Mouse (Mus musculus) splenic B cell, adult 2 months (primary cell): ENCODE measurements around the gene Exoc3l2.

Experiments used
- DNase-seq: peaks from one replicate; pipeline ENCODE4 v3.0.0-alpha.2; 2011; ENCODE audit warnings: low read depth, low spot score
- H3K27me3 ChIP-seq: 2 replicates; pipeline ENCODE4 v1.6.1; 2012; ENCODE audit warnings: mild to moderate bottlenecking, low read length, moderate library complexity, mixed read lengths; ENCODE audit not compliant: control insufficient read depth, poor library complexity, insufficient read depth, severe bottlenecking
- H3K36me3 ChIP-seq: 2 replicates; pipeline ENCODE4 v1.6.1; 2012; ENCODE audit warnings: mild to moderate bottlenecking, low read length, moderate library complexity, mixed read lengths; ENCODE audit not compliant: control insufficient read depth, poor library complexity, insufficient read depth, severe bottlenecking

The Exoc3l2 gene

GRCm38 (mm10) chr7:19462443-19462842, 688 bp upstream of the Exoc3l2 start:
- no peak for DNase-seq
- Histone ChIP-seq H3K27me3 (no peaks in the 10 kb centered on the region), H3K36me3 (no peaks in the 10 kb centered on the region)

GRCm38 (mm10) chr7:19464367-19465307, 1.5 kb downstream of the Exoc3l2 start:
- H3K27me3 ChIP-seq = no peaks in the 10 kb centered on the region
- H3K36me3 ChIP-seq = no peaks in the 10 kb centered on the region
- DNase-seq = no peak

- Histone ChIP-seq H3K36me3 (no peaks in the 10 kb centered on the region), H3K27me3 (no peaks in the 10 kb centered on the region)
- no peak for DNase-seq
Measured at GRCm38 (mm10) chr7:19466602-19467145, 3.5 kb downstream of the Exoc3l2 start.

- Histone ChIP-seq H3K36me3 (no peaks in the 10 kb centered on the region), H3K27me3 (no peaks in the 10 kb centered on the region)
- peak; percentile 26 for DNase-seq
Measured at GRCm38 (mm10) chr7:19467638-19468037, 4.5 kb downstream of the Exoc3l2 start.

GRCm38 (mm10) chr7:19468279-19468678, 5.1 kb downstream of the Exoc3l2 start:
- DNase-seq = peak; percentile 48
- H3K36me3 ChIP-seq = no peaks in the 10 kb centered on the region
- H3K27me3 ChIP-seq = no peaks in the 10 kb centered on the region

- DNase-seq = no peak
- Histone ChIP-seq H3K36me3 (no peaks in the 10 kb centered on the region), H3K27me3 (no peaks in the 10 kb centered on the region)
Measured at GRCm38 (mm10) chr7:19469404-19469803, 6.3 kb downstream of the Exoc3l2 start.

GRCm38 (mm10) chr7:19470308-19470707, 7.2 kb downstream of the Exoc3l2 start:
- no peak for DNase-seq

GRCm38 (mm10) chr7:19472403-19472802, 9.3 kb downstream of the Exoc3l2 start:
- H3K27me3 ChIP-seq = no peaks in the 10 kb centered on the region
- DNase-seq = peak; percentile 53
- H3K36me3 ChIP-seq = no peaks in the 10 kb centered on the region

More at GRCm38 (mm10) chr7:19470308-19470707, 7.2 kb downstream of the Exoc3l2 start:
- no peaks in the 10 kb centered on the region for H3K36me3 ChIP-seq
- no peaks in the 10 kb centered on the region for H3K27me3 ChIP-seq

- H3K36me3 ChIP-seq = no peaks in the 10 kb centered on the region
- H3K27me3 ChIP-seq = no peaks in the 10 kb centered on the region
- peak; percentile 68 for DNase-seq
Measured at GRCm38 (mm10) chr7:19473875-19474443, 10.8 kb downstream of the Exoc3l2 start.

GRCm38 (mm10) chr7:19477084-19477483, 14.0 kb downstream of the Exoc3l2 start:
- Histone ChIP-seq H3K36me3 (no peaks in the 10 kb centered on the region), H3K27me3 (no peaks in the 10 kb centered on the region)
- peak; percentile 33 for DNase-seq

- no peaks in the 10 kb centered on the region for H3K36me3 ChIP-seq
- DNase-seq = no peak
- no peaks in the 10 kb centered on the region for H3K27me3 ChIP-seq
Measured at GRCm38 (mm10) chr7:19477624-19478384, 14.7 kb downstream of the Exoc3l2 start.

GRCm38 (mm10) chr7:19483281-19483680, 20.1 kb downstream of the Exoc3l2 start:
- Histone ChIP-seq H3K36me3 (no peaks in the 10 kb centered on the region), H3K27me3 (no peaks in the 10 kb centered on the region)
- DNase-seq = no peak

- H3K36me3 ChIP-seq = no peaks in the 10 kb centered on the region
- DNase-seq = no peak
- no peaks in the 10 kb centered on the region for H3K27me3 ChIP-seq
Measured at GRCm38 (mm10) chr7:19485488-19485887, 22.4 kb downstream of the Exoc3l2 start.

- H3K36me3 ChIP-seq = no peaks in the 10 kb centered on the region
- H3K27me3 ChIP-seq = no peaks in the 10 kb centered on the region
Measured at GRCm38 (mm10) chr7:19486549-19486948, 23.4 kb downstream of the Exoc3l2 start.

More at GRCm38 (mm10) chr7:19486549-19486948, 23.4 kb downstream of the Exoc3l2 start:
- no peak for DNase-seq
